Mouse (Mus musculus) 3T3-L1 (cell line): Measurements from ENCODE around the gene Theg.

Experiments
- DNase-seq: peaks from one replicate; pipeline ENCODE4 v3.0.0-alpha.2; 2015; ENCODE audit warnings: low read depth, low spot score

Gene Theg

DNA sequence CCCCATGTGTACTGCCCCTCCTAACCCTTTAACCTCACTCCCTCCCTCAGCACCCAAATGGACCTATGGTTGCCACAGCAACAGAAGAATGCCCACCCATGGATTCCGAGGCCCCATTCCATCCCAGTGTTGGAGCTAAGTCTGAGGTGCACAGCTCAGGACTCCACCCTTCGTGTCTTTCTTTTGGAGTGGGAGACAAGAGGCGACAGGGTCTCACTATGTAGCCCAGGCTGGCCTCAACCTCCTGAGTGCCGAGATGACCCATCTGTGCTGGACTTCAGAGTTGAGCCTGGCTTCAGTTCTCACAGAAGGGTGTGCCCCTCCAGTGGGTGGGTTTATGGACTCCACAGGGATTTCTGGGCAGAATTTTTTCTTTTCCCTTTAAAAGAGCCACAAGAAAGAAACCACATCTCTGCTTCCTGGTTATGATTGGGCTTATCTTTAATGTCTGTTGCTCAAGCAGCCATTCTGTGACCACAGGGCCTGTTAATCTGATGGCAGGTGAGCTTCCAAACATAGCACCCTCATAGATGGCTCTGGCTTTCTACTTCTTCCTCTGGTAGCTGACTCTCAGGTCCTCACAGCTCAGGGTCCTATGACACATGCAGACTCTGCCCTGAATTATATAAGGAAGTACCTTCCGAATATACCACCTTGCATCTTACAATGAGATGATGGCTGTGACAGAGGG is at the start of gene Theg:
Gene Theg (minus strand): TSS at position 271 of the 691 bp plus-strand sequence.
- no peak for DNase-seq

DNA sequence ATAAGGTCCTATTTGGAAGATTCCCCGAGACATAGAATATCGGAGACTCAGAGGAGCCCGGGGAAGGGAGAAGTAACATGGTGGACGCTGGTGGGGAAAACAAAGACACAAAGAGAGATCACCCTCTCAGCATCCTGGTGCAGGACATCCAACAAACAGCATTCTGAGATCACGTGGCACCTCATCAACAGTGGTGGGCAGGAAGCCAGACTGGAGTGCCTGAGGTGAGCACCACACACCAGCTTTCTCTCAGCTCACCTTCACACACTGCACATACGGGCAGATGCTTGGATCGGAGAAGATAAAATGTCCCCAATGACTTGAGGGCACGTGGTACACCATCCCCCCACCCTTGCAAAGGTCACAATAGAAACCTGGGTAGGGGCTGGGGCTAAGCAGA is 49.2 kb upstream of the Theg start:
- no peak for DNase-seq

- peak; percentile 90 for DNase-seq
These were observed 46.1 kb upstream of the Theg start for GRCm38 (mm10) chr10:79633006-79633777.

DNA sequence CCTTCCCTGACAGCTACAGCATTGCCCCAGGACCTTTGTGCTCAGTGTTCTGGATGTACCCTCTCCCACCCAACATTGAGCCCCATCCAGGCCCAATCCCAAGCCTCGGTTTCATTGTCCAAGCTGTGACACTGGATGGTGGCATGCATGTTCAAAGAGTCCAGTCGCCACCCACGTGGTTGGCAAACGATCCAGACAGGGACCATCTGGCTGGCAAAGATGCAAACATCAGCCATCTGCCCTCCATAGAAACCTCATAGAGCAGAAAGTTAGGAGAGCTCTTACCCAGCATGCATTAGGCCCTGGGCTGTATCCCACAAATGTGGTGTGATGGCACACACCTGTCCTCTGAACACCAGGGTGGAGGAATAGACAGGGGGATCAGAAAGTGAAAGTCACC is 44.3 kb upstream of the Theg start:
- no peak for DNase-seq

DNA sequence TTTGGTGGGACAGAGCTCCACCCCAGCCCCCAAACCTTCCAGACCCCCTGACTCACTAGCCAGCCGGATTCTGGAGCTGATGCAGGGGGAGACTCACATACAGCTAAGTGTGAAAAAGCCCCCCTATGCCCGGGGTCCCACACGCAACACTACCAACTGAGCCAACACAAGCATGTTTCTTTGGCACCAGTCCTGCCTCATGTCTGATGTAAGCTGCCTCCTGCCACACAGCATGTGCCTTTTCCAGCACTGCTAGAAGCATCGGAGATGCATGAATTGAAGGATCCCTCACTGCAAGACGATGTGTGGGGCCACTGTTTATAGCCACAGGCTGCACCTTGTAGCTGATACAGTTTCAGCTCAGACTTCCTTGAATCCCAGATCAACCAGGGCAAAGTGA is 41.2 kb upstream of the Theg start:
- DNase-seq = no peak

DNA sequence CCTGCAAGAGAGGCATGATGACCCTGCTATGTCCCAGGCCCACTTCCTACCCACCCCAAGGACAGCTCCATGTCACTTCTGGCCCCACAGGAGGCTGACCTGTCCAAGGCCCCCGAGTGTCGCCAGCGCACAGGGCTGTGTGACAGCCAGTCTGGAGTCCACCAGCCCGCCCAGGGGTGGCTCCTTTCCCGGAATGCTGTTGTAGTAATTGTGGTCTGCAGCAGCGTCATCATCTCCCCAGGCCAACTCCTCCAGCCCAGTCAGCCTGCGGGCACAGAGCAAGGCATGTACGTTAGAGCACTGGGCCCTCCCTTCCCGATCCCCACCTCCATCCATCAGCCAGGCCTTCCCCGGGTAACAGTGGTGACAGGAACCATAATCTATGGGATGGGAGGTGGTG is 39.0 kb upstream of the Theg start:
- peak; percentile 12 for DNase-seq

GRCm38 (mm10) chr10:79625398-79625797 is 38.3 kb upstream of the Theg start:
- DNase-seq = no peak

DNA sequence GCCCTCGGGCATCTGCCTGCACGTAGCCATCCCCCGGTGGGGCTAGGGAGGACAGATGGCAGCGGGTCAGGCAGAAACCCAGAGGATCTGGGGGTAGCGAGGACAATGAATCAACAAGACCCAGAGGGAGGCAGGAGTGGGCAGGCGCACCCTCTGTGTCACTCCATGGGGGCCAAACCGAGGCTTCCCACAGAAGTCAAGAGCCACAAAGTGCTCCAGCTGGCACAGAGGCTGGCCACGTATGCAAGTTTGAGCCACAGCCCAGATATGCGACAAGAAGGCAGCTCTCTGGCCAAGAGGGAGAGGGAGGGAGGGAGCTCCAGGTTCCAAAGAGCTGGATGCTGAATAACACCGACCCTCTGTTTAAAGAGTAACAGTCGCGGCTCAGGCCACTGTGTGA is 36.8 kb upstream of the Theg start:
- no peak for DNase-seq

DNA sequence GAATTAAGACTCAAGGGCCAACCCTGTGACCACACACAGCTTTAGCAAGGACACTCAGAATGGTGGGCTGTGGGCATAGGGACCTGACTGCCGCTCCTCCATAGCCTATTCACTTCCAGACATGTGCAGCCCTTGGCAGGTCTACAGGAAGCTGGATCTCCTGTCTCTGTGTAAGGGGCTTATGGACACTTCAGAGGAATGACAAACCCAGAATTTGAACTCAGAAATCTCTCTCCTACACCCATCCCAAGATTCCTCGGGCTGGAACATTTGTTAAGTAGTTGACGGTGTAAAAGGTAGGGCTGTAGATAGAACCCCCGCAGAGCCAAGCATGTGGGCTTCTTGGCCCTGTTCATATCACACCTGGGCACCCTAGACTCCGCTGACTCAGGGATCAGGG is 29.2 kb upstream of the Theg start:
- DNase-seq = no peak

DNA sequence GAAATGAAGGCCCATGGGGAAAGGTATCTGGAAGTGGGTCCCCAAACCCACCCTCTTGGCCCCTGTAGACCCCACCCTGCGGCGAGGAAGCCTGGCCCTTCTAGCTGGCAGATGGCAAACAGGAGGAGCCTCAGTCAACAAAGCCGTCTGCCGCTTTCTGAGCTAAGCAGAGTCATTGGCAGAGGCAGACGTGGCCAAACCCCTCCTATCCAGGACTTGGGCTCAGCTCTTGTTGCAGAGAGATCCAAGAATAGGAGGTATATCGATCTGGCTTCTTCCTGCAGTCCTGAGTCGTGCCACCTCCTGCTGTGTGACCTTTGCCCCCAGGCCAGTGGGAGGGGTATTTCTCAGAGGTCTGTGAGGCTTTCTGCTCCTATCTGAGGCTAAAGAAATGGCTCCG is 28.7 kb upstream of the Theg start:
- no peak for DNase-seq

DNA sequence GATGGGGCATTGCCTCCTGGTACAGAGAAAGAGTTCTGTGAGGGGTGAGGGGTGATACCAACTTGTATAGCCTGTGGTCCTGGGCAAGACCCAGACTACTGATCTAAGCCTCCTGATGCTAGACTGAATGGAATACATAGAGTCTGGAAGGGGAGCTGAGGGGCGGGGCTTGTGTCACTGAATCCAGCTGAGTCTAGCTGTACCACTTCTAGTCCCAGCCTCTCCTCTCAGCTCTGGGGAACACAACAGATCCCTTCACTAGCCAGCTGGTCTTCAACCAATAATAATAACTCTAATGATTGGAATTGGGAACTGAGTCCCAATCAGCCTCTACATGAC is 27.1 kb upstream of the Theg start:
- no peak for DNase-seq

DNA sequence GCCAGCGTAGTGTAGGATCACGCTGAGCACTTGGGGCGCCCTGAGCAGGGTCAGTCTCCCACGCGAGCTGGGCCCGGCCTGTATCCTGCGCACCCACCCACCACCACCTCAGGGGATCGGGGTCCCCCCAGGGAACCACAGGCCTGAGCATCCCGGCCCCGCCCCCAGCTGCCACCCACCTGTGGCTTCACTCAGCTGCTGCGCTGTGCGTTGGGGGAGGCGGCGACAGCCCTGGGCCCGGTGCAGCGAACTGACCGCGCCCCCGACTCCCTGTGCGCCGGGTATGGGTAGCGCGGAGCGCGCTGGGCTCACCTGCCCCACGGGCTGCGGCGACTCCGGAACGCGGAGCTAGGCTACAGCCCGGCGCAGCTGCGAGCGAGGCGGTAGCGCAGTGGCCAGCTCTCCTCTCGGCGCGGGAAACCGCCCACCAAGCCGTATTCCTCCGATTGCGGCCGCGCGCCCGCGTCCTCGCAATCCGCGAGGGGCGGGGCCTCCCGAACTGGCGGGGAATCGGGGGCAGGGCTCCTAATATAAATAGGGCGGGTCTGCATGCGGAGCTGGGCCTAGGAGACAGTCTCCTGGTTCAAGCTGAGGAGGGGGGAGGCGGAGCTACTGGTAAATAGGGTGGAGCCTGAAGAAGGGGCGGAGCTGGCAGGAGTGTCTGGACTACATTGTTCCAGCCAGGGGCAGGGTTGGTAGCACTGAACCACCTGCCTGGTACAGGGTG is 26.6 kb upstream of the Theg start, which contains the start of gene C2cd4c:
Gene C2cd4c (minus strand): TSS at position 448 of the 727 bp plus-strand sequence.
- DNase-seq = no peak

DNA sequence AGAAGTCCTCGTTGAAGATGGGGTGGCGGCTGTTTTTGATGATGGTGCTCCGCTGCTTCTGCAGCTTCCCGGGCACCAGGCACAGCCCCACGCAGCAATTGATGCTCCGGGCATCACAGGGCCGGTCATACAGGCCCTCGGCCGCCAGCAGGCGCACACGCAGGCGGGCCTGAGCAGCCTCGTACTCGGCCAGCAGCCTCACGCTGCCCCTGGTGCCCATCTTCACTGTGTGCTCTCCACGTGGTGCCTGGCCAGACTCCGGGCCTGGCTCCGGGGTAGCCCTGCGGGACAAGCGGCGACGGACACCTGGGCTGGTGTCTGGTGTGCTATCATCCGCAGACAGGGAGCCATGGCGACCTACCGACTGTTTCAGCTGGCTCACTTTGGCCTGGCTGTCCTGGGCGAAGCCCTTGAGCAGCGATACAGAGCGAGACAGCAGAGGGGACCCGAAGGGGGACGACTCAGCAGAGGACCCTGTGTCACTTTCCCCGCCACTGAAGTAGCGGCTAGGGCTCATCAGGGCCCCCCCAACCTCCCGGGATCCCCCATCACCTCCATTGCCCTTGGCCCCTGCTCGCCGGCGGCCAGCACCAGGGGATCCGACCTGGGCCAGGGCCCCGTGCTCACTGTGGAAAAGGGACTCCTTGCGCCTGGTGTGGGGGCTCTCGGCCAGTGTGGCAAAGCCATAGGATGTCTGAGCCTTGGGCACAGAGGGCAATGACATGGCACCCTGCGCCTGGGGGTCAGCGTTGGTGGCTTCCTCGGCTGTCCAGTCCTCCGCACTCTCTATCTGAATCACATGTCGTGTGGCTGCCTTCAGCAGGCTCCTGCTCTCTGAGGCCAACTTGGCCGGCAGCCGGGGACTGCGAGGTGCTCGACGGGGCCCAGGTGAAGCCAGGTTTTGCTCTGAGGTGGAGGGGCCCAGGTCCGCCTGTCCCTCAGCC is 25.3 kb upstream of the Theg start:
- DNase-seq = no peak

DNA sequence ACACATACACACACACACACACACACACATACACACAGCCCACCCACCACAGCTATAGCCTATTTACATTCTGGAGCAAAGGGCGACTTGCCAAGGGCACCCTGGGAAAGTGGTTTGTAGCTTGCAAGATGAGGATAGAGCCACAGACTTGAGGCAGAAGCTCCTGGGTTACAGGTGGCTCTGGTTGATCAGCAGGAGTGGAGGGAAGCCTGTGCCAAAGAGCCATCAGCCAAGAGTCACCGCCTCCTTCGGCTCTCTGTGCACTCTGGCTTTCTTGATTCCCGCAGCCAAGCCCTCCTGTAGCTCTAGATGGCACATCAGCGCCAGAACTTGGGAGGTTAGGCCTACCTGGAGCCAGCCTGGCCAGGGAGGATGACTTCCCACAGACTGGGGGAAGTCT is 24.2 kb upstream of the Theg start:
- no peak for DNase-seq

- no peak for DNase-seq
These were observed 22.1 kb upstream of the Theg start for GRCm38 (mm10) chr10:79609276-79609675.

- no peak for DNase-seq
These were observed 20.8 kb upstream of the Theg start for GRCm38 (mm10) chr10:79607892-79608291.

DNA sequence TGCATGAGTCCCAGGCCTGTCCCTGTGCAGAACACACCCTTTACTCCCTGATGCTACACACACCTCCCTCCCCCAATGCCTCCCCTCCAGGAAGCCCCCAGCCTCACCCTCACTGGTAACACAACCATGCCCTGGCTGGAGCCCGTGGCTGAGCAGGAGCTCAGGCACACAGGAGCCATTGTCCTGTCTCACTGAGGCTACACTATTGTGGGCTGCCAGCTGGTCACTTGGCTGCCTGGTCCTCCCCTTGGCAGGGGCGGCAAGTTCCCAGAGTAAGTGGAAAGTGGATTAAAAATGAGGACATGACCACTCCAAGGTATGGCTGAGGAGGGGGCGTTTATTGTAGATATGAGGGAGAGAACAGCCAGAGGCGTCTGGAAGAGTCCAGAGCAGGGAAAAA is 19.4 kb upstream of the Theg start:
- DNase-seq = no peak

DNA sequence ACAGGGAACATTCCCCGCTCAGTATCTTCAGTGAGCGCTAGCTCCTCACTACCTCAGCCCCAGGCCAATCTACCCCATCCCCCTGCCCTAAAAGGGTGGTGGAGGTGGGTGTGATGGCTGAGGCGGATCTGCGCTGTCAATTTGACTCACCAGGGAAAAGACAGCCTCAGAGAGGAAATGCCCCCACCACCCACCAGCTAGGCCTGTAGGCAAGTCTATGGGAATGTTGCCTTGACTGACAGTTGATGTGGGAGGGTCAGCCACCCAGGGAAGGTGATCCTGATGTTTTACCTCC is 10.8 kb upstream of the Theg start:
- no peak for DNase-seq

DNA sequence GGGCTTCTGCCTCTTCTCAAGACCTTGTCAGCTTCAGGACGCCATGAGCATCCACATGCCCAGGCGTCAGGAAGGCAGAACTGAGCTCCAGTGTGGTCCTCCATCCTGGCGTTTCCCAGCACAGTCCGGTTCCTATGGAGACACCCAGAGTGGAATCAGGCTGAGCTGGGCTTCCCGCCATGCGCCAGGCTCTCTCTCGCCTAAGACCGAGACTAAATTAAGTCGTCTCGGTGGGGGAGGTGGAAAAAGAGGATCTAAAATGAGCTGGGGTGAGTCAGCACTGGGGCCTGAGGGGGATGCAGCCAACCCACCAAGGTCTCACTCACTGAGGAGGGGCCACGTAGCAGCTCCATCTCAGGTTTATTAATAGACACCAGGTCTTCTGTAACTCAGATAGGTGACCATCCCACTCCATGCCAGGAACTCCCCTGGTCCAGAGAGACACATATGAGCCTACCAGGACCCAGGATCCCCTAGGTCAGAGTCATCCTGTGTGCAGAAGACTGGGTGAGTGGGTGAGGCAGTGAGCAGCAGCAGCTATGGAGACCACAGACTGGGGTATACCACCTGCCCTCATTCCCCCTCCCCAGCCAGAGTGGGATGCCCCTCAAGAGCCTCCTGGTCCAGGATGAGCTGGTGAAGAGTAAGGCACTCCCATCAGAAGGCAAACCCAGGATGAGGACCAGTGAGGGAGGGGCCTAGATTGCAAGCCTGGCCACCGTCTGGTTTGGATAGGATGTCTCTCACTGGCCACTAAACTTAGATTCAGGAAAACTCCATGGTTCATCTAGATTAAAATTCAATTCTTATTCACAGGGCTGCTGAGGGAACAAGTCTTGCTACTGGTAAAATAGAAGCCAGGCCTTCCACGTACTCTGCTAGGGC is 10.2 kb upstream of the Theg start:
- DNase-seq = no peak

GRCm38 (mm10) chr10:79595590-79595929 is 8.4 kb upstream of the Theg start:
- DNase-seq = no peak
